Mouse (Mus musculus) C2C12 (cell line): ENCODE data around the gene Fyb2.

ENCODE experiments used
- CTCF ChIP-seq: IDR thresholded peaks from one replicate; pipeline ENCODE4 v1.5.1; 2011; ENCODE audit not compliant: control insufficient read depth, insufficient read depth, insufficient read length
- MYOD1 ChIP-seq: IDR thresholded peaks from one replicate; pipeline ENCODE4 v1.6.1; 2011; ENCODE audit warnings: low read depth; ENCODE audit not compliant: control insufficient read depth, insufficient read length
- USF1 ChIP-seq: IDR thresholded peaks from one replicate; pipeline ENCODE4 v1.6.1; 2011; ENCODE audit warnings: low read depth, mild to moderate bottlenecking, control low read depth, moderate library complexity

DNA sequence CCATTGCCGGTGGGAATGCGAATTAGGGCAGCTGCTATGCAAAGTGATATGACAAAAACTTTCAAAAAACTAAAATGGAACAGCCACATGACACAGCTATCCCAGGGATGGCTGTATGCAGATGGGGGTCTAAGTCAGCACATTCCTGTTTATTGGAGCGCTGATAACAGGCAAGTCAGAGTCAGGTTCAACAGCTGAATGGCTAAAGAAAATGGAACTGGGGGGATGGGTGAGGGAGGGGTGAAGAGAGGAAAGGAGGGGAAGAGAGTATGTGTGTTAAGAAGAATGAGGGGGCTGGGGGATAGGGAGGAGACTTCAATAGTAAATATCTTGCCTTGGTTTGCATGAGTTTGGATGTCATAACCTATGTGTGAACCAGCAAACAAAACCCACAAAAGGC, 79.0 kb downstream of the Fyb2 start:
- TF ChIP-seq CTCF (no peak), USF1 (no peak), MYOD1 (no peak)
